Mouse (Mus musculus) cerebellum, postnatal 14 days (tissue): ENCODE measurements around the gene Zbtb16.
A peak's percentile ranks its signal among the peaks of the same experiment; 100 is the strongest.

Experiments
- DNase-seq, 2 experiments: peaks; one replicate each; pipeline ENCODE4 v3.0.0; 2021; ENCODE audit warnings: mixed read lengths in 2 of 2

The Zbtb16 gene

DNA sequence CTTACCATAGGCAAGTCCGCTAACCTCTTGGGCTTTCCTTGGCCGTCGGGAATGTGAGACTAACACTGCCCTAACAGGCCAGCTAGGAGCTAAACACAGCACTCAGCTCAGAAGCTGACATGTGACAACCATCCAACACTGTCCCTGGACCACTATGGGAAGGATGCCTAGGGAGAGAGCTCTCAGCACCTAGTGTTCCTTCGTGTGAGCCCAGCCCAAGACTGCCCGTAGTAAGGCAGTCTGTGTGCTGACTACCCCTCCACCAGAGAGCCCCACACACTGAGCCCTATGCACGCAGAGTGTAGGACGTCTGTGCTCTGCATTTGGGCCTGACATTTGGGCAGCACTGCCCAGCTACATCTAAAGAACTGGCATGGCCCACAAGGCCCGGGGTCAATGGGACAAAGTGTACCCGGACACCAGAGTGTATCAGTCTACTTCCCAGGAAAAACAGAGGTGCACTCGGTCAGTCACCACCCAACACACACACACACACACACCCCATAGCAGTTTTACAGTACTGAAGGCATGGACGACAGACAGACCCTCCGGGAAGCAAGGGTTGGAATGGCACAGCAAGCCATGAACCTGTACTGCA is 11.4 kb downstream of the Zbtb16 start:
- no peak for DNase-seq

DNA sequence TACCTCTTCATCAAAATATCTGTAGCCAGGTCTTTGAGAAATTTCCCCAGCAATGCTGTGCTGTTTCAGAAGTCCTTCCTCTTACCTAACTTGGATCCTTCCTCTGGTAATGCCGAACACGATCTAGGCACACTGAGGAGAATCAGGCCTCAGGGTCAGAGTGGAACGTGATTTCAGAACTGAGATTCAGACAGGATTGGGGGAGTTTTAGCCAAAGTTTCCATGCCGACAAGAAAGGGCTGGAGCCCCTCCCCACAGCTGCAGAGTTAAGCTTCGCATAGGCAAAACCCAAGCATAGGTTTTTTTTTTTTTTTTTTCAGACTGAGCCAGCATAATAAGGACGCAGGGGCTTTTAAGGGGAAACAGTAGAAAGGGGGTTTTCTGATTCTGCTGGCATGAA is 12.2 kb downstream of the Zbtb16 start:
- no peak for DNase-seq

DNA sequence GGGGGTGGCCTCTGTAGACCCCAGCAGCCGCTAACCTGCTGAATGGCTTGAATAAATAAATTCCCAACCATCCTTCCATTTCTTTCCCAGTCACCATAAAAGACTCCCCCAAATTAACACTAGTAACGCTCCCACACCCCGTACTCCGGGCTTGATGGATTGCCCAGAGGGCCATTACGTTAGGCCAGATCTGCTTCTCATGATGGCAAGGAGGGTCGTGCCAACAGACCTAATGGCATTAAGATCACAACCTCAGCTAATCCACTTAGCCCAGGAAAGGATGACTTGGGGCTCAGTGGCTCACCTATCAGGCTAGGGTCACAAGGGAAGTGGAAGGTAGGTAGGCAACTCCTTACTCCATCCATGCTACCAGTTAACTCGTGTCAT is 12.7 kb downstream of the Zbtb16 start:
- no peak for DNase-seq

DNA sequence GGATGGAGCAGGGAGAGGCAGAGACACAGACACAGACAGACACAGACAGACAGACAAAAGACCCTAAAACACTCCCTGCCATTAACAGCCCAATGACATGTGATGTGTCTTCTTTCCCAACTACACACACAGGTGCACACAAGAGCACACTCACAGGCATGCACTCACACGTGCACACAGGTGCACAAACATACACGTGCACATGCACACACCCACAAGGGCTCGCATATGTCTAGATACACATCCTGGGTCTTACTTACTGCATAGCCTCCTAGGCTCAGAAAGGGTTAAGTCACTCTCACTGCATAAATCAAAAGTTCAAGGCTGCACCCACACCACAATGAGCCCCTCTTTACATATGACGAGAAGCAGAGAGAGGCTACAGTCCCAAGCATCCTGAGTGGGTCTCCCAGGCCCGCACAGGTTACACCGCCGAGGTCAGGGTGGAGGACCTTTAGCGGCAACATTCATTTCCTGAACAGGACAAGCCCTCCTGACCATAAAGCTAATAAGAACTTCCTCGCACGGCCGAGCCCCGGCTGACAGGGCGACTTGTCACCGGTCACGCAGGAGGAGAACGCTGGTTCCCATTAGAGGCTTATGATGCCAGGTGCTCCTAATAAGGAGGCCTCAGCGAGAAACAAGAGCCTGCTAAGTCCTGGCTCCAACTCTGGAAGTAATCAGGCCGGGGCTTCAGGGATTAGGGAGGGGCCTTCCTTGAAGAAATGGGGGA is 13.3 kb downstream of the Zbtb16 start:
- no peak for DNase-seq

DNA sequence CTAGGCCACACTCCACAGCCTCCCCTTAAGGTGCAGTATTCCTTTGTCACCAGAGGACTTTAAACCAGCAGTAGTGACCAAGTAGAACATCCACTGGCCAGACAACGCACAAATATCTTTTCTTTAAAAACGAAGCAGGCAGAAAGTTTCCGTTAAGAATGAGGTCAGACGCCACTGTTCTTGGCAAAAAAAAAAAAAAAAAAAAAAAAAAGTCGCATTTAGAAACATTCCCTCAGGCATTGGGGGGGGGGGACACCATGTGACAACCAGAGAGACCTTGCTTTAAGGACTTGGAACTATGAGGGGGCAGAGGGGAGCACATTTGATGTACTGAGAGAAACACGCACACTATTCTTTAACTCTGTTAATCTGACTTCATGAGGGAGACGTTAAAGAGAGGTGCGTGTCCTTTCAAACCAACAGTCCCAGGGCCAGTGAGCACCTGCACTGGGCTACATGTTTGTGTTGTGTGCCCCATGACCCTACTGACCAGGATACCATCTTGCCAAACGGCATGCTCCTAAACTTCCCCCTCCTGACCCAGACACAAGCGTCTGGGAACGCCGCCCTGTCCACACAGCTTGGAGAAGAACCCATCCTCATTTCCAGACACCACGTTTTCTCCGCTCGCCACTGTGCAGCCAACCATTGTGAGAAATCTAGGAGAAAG is 14.0 kb downstream of the Zbtb16 start:
- DNase-seq: no peak

DNA sequence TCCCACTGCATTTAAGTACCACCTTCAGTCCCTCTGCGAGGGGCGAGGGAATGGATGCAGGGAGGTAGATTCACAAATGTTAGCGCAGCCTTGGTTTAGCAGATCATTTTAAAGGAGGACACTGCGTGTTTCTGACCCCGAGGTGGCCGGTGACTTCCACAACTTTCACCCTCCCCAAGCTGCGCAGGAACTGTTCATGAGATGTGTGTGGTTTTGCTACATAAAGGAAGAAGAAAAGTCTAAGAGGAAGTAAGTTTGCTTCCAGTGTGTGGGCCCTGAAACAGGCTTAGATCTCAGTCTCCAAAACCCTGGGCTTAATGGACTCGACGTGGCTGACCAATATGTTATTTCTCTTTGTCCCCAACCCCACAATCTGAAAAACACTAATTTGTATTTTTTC is 14.6 kb downstream of the Zbtb16 start:
- DNase-seq: no peak

DNA sequence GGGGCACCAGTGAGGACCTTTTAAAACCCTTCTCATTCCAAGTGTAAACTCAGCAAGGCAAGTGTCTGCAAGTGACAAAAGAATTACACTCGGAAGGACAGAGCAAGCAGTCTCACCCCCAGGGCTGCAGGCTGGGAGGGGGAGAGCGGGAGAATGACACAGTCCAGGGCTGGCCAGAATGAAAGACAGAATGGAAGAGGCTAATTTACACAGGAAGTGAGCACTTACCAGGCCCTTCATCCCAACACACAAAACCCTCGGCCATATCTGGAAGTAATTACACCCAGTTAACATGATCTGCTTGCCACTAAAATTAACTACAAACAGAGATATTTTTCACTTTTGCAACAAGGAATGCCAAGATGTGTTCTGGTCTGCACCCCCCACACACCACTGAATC is 15.2 kb downstream of the Zbtb16 start:
- DNase-seq: no peak

DNA sequence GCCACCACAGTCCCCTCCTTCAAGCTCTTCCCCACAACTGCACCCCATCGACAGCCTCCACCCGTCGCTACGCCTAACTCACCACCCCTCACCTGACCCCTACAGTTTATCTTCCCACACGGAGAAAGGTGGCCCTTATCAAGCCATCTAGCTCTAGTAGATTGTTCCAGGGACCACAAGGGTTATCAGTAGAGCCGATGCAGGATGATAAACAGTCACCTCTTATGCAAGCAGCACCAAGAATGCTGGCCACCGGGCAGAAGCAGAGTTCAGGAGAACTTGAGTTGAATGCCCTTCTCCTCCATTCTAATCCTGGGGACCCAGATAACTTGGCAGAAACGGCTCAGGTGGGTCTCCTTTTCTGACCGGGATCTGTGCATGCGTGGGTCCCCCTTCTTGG is 16.3 kb downstream of the Zbtb16 start:
- no peak for DNase-seq

DNA sequence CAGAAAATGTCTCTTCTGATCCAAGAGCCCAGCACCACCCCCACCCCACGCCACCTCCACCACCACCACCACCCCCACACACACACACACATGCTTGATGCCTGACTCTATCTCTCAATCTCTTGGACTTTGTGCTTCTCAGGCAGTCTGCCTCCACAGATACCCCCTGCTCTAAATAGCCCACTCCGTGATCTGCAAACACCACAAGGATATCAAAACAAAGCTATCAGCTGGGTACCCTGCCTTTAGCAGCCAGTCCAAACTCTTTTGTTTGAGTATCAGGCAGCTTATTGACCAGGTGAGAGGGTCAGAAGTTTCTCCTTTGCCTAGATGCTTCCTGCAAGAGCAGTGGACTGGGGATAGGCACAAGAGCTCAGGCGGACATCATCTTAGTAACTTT is 16.9 kb downstream of the Zbtb16 start:
- no peak for DNase-seq

DNA sequence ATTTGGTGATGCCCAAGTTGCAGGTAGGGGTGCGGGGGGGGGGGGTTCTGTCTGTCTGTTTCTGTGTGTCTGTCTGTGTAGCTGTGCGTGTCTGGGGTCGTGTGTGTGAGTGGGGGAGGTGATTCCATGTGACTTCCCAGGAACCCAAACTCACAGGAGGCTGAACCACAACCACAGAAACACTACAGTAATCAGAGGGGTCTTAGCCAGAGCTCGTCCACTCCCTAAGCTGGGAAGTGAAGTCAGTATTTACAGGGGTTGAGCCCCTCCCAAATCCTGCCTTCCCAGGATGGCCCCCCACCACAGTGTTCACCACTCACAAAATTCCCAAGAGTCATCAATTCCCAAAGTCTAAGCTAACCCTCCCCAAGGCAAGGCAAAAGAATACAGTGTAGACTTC is 18.1 kb downstream of the Zbtb16 start:
- DNase-seq: no peak

DNA sequence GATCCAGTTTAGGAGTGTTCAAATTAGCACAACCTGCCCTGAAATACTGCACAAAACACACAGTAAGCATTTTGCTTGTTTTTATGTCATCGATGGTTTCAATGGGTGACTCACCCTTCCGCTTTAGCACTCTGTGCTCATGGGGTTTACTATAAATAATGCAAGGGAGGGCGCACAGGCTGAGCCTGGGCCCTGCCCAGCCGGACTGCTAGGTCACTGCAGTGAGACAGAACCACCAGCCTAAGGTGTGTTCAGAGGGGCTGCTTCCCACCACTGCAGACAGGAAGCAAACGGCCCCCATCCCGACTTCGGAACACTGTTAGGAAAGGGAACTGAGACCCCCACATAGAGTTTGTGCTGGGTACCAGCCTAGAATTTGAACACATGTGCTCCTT is 18.6 kb downstream of the Zbtb16 start:
- no peak for DNase-seq

DNA sequence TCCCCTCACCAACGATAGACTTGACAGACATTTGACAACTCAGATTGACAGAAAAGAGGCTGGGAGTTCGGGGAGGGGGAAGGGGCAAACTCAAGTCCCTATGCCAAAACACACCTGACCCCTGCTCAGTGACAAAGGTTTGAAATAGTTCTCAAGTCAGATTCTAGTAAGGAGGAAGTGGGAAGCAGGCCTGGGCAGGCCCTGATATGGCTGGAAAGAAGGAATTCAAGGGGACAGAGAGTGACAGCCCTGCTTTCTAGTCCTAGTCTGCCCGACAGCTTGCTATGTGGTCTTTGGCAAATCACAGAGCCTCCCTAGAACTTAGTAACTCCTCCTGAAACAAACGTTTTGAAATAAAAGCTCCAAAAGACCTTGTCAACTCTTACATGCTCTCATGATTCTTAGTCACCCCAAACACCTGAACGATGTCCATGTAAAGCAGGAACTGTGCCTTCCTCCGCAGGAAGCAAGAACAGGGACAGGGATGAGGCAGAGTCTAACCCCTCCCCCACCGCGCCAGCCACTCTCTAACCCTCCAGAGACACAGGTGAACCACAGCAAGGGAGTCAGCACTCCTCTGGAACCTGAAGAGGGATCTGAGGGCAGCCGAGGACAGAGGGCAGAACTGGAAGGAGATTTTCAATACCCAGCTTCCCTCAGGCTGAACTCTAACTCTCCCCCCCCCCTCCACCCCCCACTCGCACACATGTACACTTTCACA is 19.2 kb downstream of the Zbtb16 start:
- DNase-seq: no peak

DNA sequence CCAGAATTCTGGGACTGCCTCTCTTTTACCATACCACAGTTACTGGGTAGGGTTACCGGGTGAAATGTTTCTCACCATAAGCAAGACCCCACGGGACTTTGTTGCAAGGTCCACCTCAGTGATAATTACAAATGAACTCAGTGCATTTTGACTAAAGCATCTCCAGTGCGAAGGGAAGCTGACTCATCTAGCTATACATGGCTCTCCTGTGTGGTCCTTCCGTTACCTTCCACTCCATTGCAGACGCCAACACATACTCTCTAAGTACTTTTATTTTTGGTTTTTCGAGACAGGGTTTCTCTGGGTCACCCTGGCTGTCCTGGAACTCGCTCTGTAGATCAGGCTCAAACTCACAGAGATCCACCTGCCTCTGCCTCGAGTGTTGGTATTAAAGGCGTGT is 19.9 kb downstream of the Zbtb16 start:
- DNase-seq: no peak

DNA sequence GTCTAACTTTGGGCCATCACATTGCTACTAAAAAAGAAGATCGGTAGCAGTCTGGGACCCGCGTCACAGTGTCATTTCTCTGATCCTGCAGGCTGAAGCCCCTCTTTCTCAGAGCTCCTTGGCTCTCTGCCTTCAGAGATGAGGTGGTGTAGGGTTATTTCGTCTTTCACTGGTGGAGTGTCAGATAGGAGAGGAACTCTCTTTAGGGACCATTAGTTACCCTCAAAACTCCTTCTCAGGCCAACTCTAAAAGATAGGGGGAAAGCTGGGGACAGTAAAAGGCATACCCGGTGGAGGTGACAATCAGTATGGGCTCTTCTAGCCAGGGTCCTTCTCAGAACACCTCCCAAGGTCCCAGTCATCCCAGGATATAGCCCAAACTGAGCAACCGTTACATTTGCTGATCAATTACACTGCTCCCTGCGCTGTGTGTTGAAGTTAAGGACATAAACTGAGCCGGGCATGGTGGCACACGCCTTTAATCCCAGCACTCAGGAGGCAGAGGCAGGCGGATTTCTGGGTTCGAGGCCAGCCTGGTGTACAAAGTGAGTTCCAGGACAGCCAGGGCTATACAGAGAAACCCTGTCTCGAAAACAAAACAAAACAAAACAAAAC is 21.0 kb downstream of the Zbtb16 start:
- DNase-seq: no peak

DNA sequence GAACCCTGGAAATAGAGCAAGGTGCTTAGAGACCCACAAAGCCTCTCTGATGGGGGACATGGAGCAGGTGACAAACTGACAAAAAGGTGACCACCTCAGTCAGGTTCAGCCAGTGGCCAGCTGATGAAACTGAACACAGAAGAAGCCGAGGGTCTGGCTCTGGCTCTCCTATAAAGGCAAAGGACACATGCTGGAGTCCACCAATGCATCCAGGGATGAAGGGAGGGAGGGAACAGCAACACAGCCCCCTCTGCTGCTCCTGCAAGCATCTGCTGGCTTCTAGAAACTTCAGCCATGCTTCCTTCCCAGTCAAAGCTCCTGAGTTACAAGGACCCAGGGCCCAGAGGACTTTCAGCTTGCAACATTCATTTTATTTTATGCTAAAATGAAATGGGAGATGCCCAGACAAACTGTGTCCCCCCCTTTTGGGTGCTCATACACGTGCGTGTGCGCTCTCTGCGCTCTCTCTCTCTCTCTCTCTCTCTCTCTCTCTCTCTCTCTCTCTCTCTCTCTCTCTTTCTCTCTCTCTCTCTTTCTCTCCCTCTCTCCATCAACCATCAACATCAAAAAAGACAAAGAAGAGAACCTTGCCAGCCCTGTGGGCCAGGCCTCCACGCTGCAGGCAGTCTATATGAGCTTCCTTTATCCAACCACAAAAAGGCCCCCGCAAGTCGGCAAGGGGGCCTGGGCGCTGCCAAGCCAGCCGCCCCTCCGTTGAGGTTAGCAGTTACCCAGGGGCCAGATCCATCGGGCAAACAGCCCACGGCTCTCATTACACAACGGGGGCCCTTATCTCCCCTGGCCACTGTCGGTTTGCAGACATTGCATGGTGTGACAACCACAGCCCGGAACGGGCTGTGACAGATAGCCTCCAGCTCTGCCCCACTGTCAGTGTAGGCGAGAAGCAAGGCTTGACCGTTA is 21.8 kb downstream of the Zbtb16 start:
- DNase-seq: peak in 1 of 2 experiments; percentile 23

DNA sequence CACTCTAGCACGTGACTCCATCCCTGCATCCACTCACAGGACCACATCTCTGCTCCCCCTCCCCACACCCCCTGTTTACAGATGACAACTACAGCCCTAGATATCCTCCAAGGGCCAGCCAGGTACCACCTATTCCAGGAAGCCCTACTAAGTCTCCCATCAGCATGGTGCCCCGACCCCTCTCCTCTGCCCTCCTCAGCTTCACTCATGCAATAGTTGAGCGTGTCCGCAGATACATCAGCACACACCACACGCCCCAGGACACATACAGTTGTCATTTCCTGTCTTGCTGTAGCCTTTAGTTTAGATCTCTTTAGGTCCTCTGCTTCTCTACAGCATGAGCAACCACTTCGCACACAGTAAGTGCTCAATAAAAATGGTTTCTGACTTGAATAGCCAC is 23.7 kb downstream of the Zbtb16 start:
- no peak for DNase-seq

DNA sequence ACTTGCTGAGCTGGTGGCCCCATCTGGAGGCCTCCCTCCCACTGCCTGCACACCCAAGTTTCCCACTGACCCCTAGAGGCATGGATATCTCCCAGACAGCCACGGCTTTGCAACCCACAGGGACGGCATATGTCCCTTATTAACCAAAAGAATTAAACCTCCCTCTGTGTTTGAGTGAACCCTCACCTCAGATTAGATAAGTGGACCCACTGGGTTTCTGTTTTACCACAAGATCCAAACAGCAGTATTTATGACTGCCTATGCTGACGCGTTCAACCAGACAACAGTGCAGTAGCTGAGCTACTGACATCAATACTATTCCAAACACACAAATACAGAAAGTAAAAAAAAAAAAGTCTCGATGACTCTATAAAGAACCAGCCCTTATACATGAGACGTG is 29.4 kb downstream of the Zbtb16 start:
- DNase-seq: no peak

DNA sequence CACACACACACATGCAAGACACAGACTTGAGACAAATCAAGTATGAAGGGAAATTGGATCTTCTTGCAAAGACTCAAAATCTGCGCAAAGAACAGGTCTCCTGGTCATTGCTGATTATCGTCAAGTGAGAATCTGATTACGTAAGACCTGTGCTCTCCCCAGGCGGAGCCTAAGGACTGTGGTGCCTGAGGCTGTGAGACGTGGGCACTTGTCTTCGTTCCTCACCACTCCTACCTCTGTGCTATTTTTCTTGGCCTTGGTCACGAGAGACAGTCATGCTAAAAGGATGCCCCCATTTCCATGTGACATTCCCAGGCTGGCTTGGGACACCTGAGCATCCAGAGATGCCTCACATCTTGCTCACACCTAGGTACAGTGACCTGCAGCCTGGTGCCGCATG is 30.2 kb downstream of the Zbtb16 start:
- DNase-seq: no peak

DNA sequence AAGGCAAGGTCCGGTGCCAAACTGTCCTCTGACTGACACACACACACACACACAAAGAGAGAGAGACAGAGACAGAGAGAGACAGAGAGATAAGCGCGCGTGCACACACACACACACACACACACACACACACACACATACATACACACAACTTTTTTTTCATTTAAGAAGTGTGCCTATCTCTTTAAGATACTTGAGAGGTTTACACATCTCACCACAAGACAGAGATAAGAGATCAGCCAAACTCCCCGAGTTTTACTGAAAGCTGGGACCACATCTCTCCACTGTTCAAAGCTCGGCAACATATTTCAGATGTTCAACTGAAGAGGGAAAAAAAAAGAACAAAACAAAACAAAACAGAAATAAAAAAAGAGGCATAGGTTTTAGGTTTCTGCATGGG is 31.5 kb downstream of the Zbtb16 start:
- DNase-seq: no peak

DNA sequence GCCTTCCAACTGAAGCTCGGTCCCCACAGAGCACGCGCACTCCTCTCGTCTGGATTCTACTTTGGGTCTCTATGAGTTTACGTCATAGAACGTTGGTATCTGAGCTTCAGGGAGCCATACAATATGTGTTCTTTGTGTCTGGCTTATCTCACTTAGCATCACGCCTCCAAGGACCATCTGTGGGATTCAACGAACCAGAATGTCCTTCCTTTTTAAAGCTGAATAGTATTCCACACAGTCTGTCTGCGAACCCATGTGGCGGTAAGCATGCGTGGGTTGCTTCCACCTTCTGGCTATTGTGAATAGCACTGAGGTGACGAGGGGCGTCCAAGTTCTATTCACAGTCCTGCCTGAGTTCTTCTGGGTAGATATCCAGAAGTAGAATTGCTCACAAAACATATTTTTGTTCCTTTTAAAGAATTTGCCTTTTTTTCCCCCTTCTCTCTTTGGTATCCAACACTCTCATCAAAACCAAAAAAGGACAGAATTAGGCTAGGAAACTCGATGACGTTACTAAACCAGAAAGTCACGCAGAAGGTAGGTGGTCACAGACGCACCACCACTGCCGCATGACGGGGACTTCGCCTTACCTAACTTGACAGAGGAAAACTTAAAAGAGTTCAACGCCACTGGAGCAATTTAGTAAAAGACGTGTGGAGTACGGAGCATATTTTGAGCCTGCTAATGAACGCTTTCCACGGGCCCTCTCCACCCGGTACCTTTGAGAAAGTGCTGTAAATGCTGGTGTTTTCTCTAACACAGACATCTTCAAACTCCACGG is 32.4 kb downstream of the Zbtb16 start:
- no peak for DNase-seq

DNA sequence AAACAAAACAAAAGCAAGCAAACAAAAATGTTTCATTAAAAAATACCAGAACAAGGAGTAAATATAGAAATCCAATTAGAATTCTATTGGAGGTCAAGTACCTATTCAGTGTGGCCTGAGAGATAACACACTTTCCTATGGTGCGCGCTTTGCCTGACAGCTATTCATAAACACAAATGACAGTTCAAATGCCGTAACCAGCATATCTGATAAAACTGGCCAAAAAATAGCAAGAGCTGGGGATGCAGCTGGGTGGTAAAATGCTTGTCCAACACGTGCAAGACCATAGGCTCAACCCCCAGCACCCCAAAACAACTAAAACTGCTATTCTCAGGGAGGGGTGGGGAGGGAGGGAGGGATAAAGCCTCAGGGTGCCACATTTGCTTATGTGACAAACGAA is 33.6 kb downstream of the Zbtb16 start:
- no peak for DNase-seq
